Mouse (Mus musculus) c-Kit-positive CD71-negative TER-119-negative erythroid progenitor cells, embryonic 14.5 days (primary cell): ENCODE data around the gene Pdcd2.
A peak's percentile ranks its signal among the peaks of the same experiment; 100 is the strongest.
"Not testable (repeated sequence)": the region's sequence is repeated elsewhere in the genome, so short reads cannot be mapped to it uniquely, and the experiment has no call there.

Source experiments
- DNase-seq: peaks from one replicate; pipeline ENCODE4 v3.0.0-alpha.2; 2013; ENCODE audit warnings: low read depth

Gene Pdcd2

DNA sequence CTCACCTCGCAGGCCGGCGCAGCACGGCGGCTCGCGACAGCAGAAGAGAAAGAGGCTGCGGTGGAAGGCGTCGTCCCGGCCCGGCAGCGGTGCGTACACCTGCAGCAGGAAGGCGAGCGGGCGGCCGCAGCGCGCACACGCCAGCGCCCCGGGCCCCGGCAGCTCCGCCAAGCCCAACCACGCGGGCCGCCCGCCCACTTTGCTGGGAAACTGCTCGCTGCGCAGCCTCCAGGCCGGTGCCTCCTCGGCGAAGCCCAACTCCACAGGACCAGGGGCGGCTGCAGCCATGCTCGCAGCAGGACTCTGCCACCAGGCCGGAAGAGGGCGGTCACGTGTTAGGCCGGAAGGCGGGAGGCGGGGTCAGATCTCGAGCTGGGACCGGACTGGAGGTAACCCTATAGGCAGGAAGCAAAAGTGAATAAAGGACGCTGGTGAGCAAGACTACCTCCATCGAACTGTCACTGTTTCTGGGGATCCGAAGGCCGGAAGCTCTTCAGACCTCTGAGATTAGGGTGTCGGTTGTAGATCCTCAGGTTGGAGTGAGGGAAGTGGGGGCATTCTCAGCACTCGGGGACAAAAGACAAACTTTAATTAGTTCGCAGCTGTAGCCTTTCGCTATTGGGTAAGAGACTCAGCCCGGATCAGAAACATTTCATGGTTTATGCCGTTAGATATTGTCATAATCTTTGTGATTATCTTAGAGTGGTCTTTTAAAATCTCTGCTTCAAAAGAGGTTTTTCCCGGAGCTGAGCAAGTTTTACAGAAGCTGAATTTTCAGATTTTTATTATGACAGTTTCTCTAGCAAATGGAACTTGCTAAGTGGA lies at the start of gene Pdcd2:
TSS of gene Pdcd2 (minus strand) at position 316 of the 825 bp plus-strand sequence.
- peak; percentile 92 for DNase-seq

DNA sequence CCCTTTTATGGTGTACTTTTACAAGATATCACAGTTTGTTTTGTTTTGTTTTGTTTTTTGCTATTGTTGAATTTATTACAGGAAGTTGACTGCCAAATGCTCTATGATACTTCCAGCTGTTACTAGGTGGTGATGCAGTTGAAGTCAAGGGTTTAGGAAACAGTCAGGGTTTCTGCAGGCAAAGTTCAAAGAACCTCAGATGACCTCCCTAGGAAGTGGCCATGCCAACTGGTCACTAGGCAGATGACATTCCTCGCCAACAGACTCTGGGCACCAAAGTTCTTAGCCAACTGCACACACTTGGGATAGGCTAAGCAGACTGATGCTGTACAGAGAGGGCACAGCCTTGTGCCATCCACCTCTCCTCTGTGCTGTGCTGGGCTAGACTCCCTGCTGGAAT lies 48.0 kb upstream of the Pdcd2 start:
- no peak for DNase-seq

GRCm38 (mm10) chr17:15566908-15567307 lies 39.8 kb upstream of the Pdcd2 start:
- DNase-seq = no peak

- DNase-seq = no peak
Observed at GRCm38 (mm10) chr17:15564928-15565300, 37.8 kb upstream of the Pdcd2 start.

- peak; percentile 97 for DNase-seq
Observed at GRCm38 (mm10) chr17:15564014-15564927, 37.2 kb upstream of the Pdcd2 start, which contains the start of gene Prdm9. Gene Prdm9 (minus strand): TSS chr17:15564354.

GRCm38 (mm10) chr17:15559946-15560345 lies 32.8 kb upstream of the Pdcd2 start:
- no peak for DNase-seq

DNA sequence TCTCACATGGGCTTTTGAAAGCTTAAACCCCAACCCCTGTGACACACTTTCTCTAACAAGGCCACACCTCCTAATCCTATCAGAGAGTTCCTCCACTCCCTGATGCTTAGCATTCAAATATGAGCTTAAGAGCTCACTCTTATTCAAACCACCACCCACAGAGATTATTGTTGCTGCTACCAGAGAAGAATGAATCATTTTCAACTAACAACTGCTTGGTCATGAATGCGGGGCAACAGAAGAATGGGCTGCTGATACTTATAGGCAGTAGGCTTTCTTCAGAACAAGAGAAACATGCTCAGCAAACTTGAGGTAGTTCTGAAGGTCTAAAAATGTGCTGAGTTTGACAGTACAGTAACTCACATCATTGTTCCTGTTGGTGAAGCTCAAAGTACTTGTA lies 22.6 kb upstream of the Pdcd2 start:
- no peak for DNase-seq

DNA sequence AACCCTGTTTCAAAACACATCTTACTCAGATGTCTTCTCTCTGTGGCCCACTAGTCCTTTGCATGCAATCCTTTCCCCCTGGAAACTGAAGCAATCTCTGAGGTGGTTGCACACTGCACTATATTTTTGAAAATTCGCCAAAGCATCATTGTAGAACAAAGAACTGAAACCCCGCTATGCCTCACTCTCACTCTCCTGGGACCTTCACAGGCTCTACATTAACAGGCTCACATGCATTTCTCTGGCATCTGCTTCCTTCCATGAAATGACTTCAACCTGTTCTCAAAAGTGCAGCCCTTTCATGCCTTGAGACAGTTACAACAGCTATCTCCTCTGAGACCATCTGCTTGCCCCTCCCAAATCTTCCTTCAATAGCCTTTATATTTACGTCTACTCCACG lies 19.3 kb upstream of the Pdcd2 start:
- no peak for DNase-seq

DNA sequence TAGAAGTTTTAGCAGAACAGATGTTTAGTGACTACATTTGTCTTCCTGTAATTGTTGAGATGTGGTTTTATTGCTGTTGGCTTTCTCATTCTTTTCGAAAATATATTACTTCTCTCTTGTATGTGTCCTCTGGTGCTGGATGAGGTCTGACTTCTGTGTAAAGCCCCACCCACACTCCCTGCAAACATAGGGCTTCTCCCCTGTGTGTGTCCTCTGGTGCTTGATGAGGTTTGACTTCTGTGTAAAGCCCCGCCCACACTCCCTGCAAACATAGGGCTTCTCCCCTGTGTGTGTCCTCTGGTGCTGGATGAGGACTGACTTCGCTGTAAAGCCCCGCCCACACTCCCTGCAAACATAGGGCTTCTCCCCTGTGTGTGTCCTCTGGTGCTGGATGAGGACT lies 16.8 kb upstream of the Pdcd2 start:
- not testable (repeated sequence) for DNase-seq

- DNase-seq = no peak
Observed at GRCm38 (mm10) chr17:15540309-15540708, 13.2 kb upstream of the Pdcd2 start.

DNA sequence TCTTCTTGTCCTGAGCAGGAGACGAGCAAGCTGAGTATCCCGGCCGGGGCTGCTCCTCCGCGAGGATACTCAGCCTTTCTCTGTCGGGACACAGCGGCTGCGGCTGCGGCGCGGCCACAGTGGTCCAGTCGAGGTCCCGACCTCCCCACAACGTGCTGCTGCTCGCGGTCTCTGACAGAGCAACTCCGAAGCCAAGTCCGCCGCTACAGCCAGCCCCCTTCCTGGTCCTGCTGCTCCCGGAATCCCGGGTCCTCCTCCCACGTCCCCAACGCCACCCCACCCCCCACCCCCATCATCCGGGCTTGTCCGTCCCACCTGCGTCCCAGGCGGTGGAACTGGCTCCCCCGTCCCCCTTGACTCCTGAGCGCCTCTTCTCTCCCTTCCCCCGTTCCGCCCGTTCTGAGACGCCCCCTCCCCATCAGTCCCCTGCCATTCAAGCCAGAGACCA lies 9.4 kb upstream of the Pdcd2 start:
- no peak for DNase-seq

DNA sequence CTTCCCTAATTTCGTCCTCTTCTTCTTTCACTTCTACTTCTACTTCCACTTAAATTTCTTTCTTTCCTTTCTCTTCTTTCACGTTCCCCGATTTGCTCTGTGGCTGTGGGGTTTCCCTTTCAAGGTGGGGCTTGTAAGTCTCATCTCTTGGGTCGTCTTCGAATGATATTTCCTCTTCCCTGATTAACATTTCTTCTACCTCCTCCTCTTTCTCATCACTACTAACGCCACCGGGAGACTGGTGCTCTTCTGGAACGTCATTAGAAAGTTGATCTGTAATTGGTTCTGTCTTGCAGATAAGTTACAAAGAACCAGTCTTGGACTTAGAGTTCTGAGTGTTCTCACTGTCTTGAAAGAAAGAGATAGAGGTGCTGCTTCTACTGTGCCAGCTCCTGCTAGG lies 8.8 kb upstream of the Pdcd2 start:
- DNase-seq = no peak

GRCm38 (mm10) chr17:15535162-15535800 lies 8.2 kb upstream of the Pdcd2 start:
- DNase-seq = no peak

- no peak for DNase-seq
Observed at GRCm38 (mm10) chr17:15530141-15530540, 3.0 kb upstream of the Pdcd2 start.

DNA sequence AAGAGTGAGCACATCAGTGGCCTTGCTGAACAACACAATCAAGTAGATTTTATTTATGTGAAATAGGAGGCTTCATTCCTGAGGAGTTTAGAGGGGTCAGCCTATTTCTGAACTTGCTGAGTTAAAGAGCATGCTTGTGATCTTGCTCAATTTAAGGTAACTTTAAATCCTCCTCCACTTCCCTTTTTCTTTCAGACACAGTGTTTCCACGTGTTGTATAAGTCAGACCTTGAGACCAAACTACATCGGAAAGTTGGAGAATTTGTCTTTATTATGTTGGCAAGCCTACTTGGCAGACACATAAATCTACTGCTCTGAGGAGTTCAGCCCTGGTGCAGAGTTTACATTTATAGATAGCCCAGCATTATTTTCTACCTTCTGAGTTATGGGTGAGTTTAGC lies 1.8 kb upstream of the Pdcd2 start:
- DNase-seq = no peak

DNA sequence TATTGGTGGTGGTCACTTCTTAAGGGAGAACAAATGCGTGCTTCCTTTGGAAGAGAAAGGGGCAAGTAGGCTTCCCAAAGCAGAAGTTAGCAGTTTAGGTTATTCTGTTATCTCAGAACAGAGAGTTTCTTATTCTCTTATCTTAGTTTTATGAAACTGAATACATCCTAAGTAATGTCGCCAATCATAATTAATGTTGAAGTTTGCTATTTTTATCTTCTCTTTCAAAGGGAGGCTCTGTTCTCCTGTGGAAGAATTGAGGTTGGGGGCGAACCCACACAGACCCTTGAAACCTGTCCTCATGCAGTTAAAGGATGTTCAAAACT lies 673 bp upstream of the Pdcd2 start:
- DNase-seq = no peak

- no peak for DNase-seq
Observed at GRCm38 (mm10) chr17:15526304-15526703, 797 bp downstream of the Pdcd2 start.

DNA sequence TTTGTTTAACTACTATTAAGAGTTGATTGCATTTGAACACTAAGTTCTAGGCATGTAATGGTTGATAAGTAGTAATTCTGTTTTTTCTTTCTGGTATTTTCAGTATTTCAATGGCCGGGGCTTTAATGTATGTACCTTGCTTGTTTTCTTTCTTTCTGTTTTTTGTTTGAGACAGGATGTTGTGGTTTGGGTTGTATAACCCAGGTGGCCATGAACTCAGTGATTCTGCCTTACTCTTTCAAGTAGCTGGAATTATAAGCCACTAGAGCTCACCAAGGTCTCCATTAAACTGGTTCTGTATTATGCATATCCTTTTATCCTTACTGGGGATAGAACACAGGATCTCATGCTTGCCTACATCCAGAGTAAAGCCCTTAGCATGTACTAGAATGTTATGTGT lies 8.3 kb downstream of the Pdcd2 start:
- DNase-seq = no peak

- DNase-seq = no peak
Observed at GRCm38 (mm10) chr17:15518186-15518585, 8.9 kb downstream of the Pdcd2 start.

GRCm38 (mm10) chr17:15517776-15518175 lies 9.3 kb downstream of the Pdcd2 start:
- no peak for DNase-seq

DNA sequence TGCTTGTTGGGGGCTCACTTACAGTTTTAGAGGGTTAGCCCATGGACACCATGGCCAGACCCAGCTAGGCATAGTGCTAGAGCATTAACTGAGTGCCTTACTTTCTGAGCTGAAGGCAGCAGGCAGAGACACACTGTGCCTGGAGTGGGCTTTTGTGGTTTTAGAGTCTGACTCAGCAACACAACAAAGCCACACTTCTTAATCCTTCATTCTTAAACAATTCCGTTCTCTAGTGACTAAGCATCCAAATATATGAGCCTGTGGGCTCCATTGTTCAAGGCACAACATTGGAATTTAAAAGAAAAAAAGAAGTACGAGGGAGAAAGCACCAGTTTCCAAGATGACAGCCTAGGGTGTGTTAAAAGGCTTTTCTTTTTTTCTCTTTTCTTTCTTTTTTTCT lies 16.4 kb downstream of the Pdcd2 start:
- no peak for DNase-seq

DNA sequence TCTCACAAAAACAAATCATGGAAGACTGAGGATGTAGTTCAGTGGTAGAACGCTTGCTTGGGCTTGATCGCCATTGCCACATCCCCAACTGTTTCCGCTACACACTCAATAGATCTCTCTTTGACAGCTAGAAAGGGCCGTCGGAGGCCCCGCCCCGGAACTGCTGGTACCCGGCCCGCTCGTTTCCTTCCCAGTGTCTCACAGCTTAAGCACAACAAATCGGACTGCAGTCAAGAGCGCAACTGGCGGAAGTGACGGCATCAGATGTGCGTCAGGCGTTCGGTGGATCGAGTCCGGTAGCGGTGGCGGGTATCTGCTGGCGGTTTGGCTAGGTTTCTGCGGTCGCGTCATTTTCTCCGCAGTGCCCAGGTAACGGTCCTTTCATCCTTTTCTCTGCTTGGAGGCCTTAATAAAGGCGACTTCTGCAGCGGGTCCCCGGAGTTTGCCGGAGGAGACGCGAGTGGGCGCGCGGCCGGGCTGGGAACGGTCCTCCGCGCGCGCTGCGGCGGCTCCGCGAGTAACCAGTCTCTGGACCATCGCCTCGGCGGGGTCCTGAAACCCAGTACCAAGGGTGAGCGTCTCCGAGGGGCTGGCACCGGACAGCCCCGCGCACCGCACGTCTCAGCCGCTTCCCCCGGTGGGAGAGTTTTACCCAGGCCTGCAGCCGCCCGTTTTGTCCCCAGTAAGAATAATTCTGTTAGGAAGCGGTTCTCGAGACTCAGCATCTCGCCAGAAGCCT lies 27.3 kb downstream of the Pdcd2 start, which contains the start of the genes Psmb1 and Tbp:
TSS of gene Psmb1 (minus strand) at position 96 of the 739 bp plus-strand sequence.
TSS of gene Tbp (plus strand) at position 233 of the 739 bp plus-strand sequence.
- DNase-seq = peak; percentile 96
